Mouse (Mus musculus) effector memory CD4-positive, alpha-beta T cell, adult 5 months (primary cell): Measurements from ENCODE around the gene Lamtor4. TPM values are rescaled to one million over a fixed set of nuclear protein-coding genes. Genes with fewer than 3 reads are reported as not detected.

Experiments used
- polyA plus RNA-seq: library from polyadenylated mRNA; unstranded; fragments of 100-300 nt; shearing (Covaris generic); gene quantifications from one replicate; pipeline ENCODE4 v1.2.1, GENCODE M21; 2017

The Lamtor4 gene
- 32.6 TPM for polyA plus RNA-seq

DNA sequence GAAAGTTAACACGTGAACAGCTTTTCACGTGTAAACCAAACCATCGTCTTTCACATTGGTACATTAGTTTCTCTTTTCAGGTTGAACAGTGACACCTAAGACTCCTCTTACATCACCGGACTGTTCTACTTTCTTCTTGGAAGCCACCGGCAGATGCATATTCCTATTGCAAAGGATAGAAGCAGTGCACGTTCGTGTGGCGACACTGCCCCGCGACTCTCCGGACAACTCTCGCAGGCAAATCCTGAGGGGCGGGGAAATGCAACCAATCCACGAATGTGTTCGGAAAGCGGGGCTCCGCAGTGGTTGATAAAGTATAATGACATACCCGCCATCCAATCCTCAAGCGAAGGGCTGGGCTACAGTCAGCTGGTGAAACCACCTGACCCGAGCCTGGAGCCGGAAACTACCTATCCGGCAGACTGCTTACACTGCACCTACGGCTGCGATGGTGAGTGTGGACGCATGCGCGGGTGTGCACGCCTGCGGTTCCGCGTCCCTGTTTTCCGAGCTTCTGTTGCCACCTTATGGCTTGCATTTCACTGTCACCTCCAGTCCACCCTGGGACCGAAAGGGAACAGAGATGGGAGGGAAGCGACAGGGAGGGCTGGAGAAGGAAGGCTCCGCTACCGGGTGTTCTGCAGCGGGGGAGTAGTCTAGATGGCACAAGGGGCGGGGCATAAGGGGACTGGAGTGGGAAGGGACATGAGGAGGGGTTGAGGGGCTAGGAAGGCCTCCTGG is at the start of gene Lamtor4:
Gene Lamtor4, plus strand, starts transcription at position 130 of the 741 bp plus-strand sequence.

DNA sequence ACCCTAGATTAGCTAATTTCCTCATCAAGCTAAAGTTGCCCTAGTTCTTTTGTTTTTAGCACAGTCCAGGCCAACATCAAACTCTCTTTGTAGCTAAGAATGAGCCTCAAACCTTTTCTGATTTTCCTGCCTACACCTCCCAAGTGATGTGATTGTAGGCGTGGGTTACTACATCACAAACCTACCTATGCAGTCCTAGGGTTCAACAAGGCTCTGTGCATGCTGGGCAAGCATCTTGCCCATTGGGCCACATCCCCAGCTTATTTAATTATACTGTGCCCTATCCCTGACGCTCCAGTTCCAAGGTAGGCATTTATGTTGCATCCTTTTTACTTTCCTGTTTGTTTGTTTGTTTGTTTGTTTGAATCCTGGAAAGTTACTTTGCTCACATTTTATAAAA is 29.6 kb upstream of the Lamtor4 start, which contains the start of gene Nxpe5:
Gene Nxpe5, plus strand, starts transcription at position 199 of the 400 bp plus-strand sequence.

DNA sequence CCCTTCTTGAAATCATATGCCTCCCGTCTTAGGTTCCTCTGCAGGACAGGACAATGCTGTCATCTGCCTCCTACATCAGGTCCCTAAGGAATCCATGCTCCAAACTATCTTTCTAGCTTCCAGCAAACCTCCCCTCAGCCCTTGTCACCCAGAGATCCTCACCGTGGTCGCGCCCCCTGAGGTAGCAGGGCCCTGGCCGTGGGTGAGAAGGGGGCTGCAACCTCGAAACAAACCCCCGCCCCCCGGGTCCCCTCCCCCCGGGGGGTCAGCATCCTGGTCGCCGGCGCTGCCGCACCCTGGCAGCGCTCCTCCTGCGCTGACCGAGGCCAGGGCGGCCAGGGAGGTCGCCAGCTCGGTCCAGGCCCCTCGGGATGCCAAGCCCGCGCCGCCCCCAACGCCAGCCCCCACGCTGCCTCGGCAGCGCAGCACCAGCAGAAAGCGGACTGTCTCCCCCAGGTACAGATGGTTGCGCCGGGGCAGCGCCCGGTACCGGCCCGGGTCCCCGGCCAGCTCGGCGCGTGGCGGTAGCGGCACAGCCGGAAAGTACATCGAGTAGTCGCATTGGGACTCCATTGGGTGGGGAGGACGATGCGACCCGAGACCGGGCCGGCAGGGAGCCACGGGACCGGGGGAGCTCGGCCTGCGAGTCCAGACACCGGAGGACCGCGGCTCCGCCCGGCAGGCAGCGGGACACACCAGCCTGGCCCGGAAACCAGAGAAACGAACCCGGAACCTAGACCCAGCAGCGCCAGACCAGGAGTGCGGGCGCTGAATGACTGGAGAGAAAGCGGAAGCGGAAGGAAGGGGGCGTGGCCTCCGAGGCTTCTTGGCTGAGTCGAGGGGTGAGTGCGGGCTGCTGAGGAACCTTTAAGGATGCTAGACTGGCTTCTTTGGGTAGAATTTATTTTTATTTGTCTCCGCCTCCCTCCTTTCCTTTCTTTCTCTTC is 8.3 kb downstream of the Lamtor4 start, which contains the start of gene BC037034:
Gene BC037034, minus strand, starts transcription at position 774 of the 947 bp plus-strand sequence.

DNA sequence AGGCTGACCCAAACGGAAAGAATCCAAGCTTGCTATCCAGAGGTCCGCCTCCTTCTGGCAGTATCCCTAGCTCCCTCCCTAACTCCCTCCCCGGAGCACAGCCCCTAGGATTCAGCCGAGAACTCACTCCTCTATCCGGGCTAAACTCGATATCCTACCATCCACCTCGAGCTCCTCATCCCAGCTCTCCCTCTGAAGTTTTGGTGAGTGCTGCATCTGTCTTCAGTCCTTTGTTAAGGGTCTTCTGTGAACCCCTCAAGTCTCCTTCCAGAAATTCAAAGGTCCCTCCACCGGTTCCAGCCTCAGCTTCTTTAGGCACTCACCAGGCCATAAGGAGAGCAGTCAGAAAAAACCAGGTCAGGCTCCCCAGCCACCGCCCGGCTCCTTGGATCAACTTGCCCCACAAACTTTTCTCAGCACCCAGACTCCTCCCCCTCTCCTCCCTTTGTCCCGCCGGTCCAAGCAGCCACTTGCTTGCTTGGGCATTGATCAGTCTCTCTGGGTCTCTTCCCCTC is 17.2 kb downstream of the Lamtor4 start, which contains the start of gene Gal3st4:
Gene Gal3st4, minus strand, starts transcription at position 432 of the 515 bp plus-strand sequence.

DNA sequence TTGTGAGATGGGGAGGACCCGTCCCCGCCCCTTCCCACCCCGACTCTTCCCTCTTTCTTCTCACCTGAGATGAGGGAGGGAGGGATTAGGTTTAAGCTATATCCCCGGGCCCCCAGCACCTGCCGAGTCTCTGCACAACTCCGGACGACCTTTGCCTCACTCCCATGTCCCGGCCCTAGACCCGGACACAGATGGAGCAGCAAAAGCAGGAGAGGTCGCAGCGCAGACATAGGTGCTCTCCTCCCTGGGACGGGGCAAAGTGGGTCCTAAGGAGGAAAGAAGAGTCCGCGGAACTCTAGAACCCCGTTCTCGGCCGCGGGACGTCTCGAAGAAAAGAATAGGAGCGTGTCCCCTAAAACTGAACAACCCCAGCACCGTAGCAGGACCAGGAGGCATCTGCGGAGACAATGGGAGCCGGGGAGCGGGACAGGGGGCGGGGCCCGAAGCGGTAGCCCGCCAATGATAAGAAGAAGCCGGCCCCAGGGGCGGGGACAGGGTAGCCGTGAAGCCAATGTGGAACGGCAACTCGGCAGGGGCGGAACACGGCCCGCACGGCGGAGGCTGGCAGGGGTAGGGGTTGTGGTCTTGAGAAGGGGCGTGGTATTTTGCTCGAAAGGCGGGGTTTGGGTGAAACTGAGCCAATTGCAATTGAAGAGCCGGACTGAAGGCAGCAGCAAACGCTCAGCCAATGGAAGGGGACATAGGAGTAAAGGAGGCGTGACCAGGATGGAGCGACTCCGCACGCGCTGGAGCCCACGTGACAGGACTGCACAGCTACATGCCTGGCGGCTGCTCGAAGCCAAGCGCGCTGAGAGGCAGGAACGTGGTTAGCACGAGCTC is 24.5 kb downstream of the Lamtor4 start, which contains the start of the genes Gm43720, Gpc2 and Stag3:
Gene Gm43720, minus strand, starts transcription at position 374 of the 840 bp plus-strand sequence.
Gene Gpc2, minus strand, starts transcription at position 421 of the 840 bp plus-strand sequence.
Gene Stag3, plus strand, starts transcription at position 656 of the 840 bp plus-strand sequence.

Other genes starting within 250 kb of the Lamtor4 start
- 0.34 TPM for gene Smok3a, start 234.2 kb upstream of the Lamtor4 start, polyA plus RNA-seq
- gene Smok3b, start 234.1 kb upstream of the Lamtor4 start, polyA plus RNA-seq = not detected
- gene Smok3c, start 202.3 kb upstream of the Lamtor4 start, polyA plus RNA-seq = not detected
- gene Zkscan1, start 170.4 kb upstream of the Lamtor4 start, polyA plus RNA-seq = 14.8 TPM
- 25.6 TPM for gene Zscan21, start 138.6 kb upstream of the Lamtor4 start, polyA plus RNA-seq
- gene Zfp113, start 99.7 kb upstream of the Lamtor4 start, polyA plus RNA-seq = 6.5 TPM
- gene Cops6, start 94.4 kb upstream of the Lamtor4 start, polyA plus RNA-seq = 120 TPM
- 7.1 TPM for gene Ap4m1, start 83.5 kb upstream of the Lamtor4 start, polyA plus RNA-seq
- 54.5 TPM for gene Mcm7, start 83.1 kb upstream of the Lamtor4 start, polyA plus RNA-seq
- gene Taf6, start 68.0 kb upstream of the Lamtor4 start, polyA plus RNA-seq = 30.8 TPM
- gene Cnpy4, start 68.0 kb upstream of the Lamtor4 start, polyA plus RNA-seq = 13.4 TPM
- not detected for gene Mblac1, start 61.2 kb upstream of the Lamtor4 start, polyA plus RNA-seq
- not detected for gene Nxpe5, start 29.6 kb upstream of the Lamtor4 start, polyA plus RNA-seq
- gene BC037034, start 8.6 kb downstream of the Lamtor4 start, polyA plus RNA-seq = 20.1 TPM
- not detected for gene Gal3st4, start 17.4 kb downstream of the Lamtor4 start, polyA plus RNA-seq
- gene Gm43720, start 24.5 kb downstream of the Lamtor4 start, polyA plus RNA-seq = not detected
- gene Gpc2, start 24.5 kb downstream of the Lamtor4 start, polyA plus RNA-seq = 2.1 TPM
- 0.75 TPM for gene Stag3, start 24.8 kb downstream of the Lamtor4 start, polyA plus RNA-seq
- 2.5 TPM for gene Pvrig, start 86.5 kb downstream of the Lamtor4 start, polyA plus RNA-seq
- 7.1 TPM for gene Zfp157, start 186.0 kb downstream of the Lamtor4 start, polyA plus RNA-seq